Mouse (Mus musculus): Measurements from ENCODE around the gene Ifi202b. TPM values are rescaled to one million over a fixed set of nuclear protein-coding genes. Genes with fewer than 3 reads are reported as not detected.
"Not testable (repeated sequence)": the region's sequence is repeated elsewhere in the genome, so short reads cannot be mapped to it uniquely, and the experiment has no call there.

Ifi202b gene
- polyA plus RNA-seq (2014; fragmentation: Nextera tagmentation; extraction: Ambion mirVana) = 0.14 and 0.23 TPM in 2 replicates

DNA sequence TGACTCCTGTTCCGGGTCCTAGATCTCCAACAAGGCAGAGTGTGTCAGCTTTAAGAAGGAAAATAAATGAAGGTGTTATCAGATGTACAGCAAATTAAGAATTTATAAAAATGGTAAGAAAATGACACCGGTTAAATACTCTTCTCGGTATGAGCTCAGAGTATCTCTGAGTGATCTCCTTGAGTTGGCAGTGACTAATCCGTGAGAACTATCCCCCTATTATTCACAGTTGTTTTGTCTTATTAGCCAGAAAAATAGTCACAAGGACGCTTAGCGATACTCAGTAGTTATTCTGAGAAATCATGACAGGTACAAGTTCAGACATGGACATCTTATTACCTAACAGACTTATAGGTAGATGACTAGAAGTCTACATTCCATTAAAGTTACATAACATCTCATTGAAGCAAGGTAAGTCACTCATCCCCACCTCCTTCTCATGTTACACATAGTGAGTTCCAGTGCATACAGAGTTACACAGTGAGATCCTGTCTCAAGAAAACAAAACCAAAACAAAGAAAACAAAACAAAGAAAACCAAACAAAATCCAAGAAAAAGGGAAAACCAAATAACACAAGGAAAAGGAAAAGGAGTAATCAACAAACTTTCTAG, at the start of gene Ifi202b:
Gene Ifi202b (minus strand): TSS at position 51 of the 612 bp plus-strand sequence.
- not testable (repeated sequence) for H3K4me3 ChIP-seq (ENCODE audit: low read depth, low read length)
- WGBS = 83% methylated on average over 6 of the region's 6 CpGs

DNA sequence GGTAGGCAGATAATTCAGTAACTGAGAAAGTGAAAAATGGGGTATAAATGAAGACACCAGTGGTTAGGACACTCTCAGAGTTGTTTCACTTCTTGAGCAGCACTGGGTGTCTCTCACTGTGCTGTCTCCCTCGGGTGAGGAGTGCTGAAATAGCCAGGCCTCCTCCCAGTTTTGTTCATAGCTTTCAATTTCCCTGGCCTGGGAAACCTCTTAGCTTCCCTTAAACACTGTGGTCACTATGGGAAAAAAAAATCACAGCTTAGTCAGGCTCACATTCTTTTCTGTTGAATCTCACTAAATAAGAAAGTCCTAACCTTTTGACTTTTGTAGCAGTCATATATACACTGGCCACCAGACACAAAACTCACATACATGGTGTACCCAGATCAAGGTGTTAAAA, 49.2 kb upstream of the Ifi202b start, which contains the start of gene Ifi205:
Gene Ifi205 (minus strand): TSS at position 113 of the 400 bp plus-strand sequence.
- H3K27ac ChIP-seq (ENCODE audit: low read length) = no peak within 1 kb of the TSS
- H3K9ac ChIP-seq (replicated peaks; ENCODE audit: low read depth, low read length) = no peak within 1 kb of the TSS
- no peaks in the 10 kb centered on the region for H3K9me3 ChIP-seq (ENCODE audit: control insufficient read depth, low read depth, low read length)
- H3K36me3 ChIP-seq (ENCODE audit: control insufficient read depth, insufficient read depth, low read length) = no peaks in the 10 kb centered on the region
- ATAC-seq (ENCODE audit: insufficient number of reproducible peaks, insufficient read depth, low FRiP score, low read depth) = no peak
- H3K27me3 ChIP-seq (ENCODE audit: control insufficient read depth, insufficient read depth, low read length) = no peaks in the 10 kb centered on the region
- H3K4me1 ChIP-seq (ENCODE audit: control insufficient read depth, insufficient read depth, low read length) = no peaks in the 10 kb centered on the region
- H3K4me2 ChIP-seq (replicated peaks; ENCODE audit: low read depth, low read length) = no peak within 1 kb of the TSS
- 33% methylated on average over 1 of the region's 1 CpGs for WGBS
- no peak within 1 kb of the TSS for H3K4me3 ChIP-seq (ENCODE audit: low read depth, low read length)

More for the DNA sequence above, at the start of gene Ifi202b:
- not testable (repeated sequence) for H3K4me2 ChIP-seq (replicated peaks; ENCODE audit: low read depth, low read length); ATAC-seq (ENCODE audit: insufficient number of reproducible peaks, insufficient read depth, low FRiP score, low read depth); H3K36me3 ChIP-seq (ENCODE audit: control insufficient read depth, insufficient read depth, low read length); H3K9me3 ChIP-seq (ENCODE audit: control insufficient read depth, low read depth, low read length); H3K9ac ChIP-seq (replicated peaks; ENCODE audit: low read depth, low read length); H3K27me3 ChIP-seq (ENCODE audit: control insufficient read depth, insufficient read depth, low read length); H3K27ac ChIP-seq (ENCODE audit: low read length); H3K4me1 ChIP-seq (ENCODE audit: control insufficient read depth, insufficient read depth, low read length)

DNA sequence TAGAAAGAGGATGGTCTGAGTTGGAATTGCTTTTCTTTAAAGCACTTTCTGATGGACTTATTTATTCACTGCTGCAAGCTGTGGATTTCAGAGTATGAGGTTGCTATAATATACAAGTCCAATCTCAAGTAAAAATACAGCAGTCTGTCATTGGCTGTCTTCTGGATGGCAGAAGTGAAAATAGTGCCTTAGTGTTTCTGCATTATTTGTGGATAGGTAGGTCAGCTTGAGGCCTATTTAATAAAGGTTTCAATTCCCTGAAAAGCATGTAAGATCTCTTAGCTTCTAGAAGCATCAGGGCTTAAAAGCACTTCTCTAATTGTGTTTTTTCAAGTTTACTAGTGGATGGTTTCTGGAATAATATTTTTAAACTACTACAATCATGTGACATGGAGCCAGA, 24.5 kb upstream of the Ifi202b start:
- not testable (repeated sequence) for H3K4me1 ChIP-seq (ENCODE audit: control insufficient read depth, insufficient read depth, low read length); H3K36me3 ChIP-seq (ENCODE audit: control insufficient read depth, insufficient read depth, low read length); H3K9ac ChIP-seq (replicated peaks; ENCODE audit: low read depth, low read length); H3K9me3 ChIP-seq (ENCODE audit: control insufficient read depth, low read depth, low read length); H3K27me3 ChIP-seq (ENCODE audit: control insufficient read depth, insufficient read depth, low read length); H3K27ac ChIP-seq (ENCODE audit: low read length); H3K4me3 ChIP-seq (ENCODE audit: low read depth, low read length); H3K4me2 ChIP-seq (replicated peaks; ENCODE audit: low read depth, low read length); ATAC-seq (ENCODE audit: insufficient number of reproducible peaks, insufficient read depth, low FRiP score, low read depth)

DNA sequence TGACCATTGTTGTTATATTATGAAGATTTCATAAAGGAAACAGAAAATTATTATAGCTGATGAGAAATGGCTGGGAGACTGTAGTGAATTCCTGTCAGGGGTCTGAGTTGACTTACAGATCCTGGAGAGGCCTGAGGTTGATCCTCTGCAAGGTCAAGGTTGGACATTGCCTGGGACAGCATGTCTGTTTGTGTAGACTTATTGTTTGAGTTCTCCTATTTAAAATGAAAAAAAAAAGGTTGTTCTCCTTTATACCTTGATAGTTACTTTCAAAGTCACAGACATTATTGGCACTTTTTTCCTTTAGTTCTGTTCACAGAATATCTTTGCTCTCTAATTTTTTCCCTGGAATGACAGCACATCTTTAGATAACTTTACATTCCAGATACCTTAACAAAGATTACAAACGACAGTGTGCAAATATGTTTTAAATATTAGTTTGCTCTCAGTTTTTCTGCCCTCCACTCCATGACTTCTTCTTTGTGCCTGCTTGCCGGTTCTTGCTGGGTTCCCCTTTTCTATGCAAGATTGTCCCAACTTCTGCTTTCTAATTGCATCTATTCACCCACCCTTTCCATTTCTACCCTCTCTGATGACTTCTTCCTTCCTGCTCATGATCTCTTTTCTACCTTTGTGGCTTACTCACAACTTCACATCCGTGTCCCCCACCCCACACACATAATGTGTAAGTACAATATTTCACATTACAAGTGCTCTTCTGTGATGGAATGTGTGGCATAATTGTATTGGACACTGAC, 22.0 kb upstream of the Ifi202b start:
- H3K4me2 ChIP-seq (replicated peaks; ENCODE audit: low read depth, low read length); ATAC-seq (ENCODE audit: insufficient number of reproducible peaks, insufficient read depth, low FRiP score, low read depth); H3K4me1 ChIP-seq (ENCODE audit: control insufficient read depth, insufficient read depth, low read length); H3K36me3 ChIP-seq (ENCODE audit: control insufficient read depth, insufficient read depth, low read length); H3K4me3 ChIP-seq (ENCODE audit: low read depth, low read length); H3K27ac ChIP-seq (ENCODE audit: low read length); H3K9ac ChIP-seq (replicated peaks; ENCODE audit: low read depth, low read length); H3K27me3 ChIP-seq (ENCODE audit: control insufficient read depth, insufficient read depth, low read length); H3K9me3 ChIP-seq (ENCODE audit: control insufficient read depth, low read depth, low read length): not testable (repeated sequence)
- WGBS = 68% methylated on average over 2 of the region's 3 CpGs

DNA sequence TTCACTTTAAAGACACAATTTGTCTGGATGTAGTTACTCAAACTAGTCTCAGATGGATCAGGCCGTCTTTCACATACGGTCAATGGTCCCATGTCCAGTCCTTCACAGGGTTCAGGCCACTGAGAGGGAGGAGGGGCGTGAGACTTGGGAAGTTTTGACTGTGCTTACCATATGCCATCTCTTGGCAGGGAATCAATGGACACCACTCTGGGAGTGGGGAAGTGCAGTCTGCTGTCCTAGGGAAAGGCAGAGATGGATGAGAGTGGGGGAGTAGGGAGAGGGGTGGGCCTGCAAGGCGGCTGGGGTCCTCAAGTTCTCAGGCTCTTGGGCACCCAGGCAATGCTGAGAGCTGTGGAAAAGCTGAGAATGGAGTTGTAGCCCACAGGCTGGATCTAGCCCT, 12.5 kb upstream of the Ifi202b start:
- H3K9me3 ChIP-seq (ENCODE audit: control insufficient read depth, low read depth, low read length) = no peaks in the 10 kb centered on the region
- no peak for ATAC-seq (ENCODE audit: insufficient number of reproducible peaks, insufficient read depth, low FRiP score, low read depth)
- H3K4me1 ChIP-seq (ENCODE audit: control insufficient read depth, insufficient read depth, low read length) = no peaks in the 10 kb centered on the region
- H3K27me3 ChIP-seq (ENCODE audit: control insufficient read depth, insufficient read depth, low read length) = no peaks in the 10 kb centered on the region
- H3K27ac ChIP-seq (ENCODE audit: low read length) = no peak overlapping the region
- H3K9ac ChIP-seq (replicated peaks; ENCODE audit: low read depth, low read length) = no peak overlapping the region
- H3K36me3 ChIP-seq (ENCODE audit: control insufficient read depth, insufficient read depth, low read length) = no peaks in the 10 kb centered on the region
- no peak overlapping the region for H3K4me3 ChIP-seq (ENCODE audit: low read depth, low read length)
- H3K4me2 ChIP-seq (replicated peaks; ENCODE audit: low read depth, low read length) = no peak overlapping the region
- WGBS = 79% methylated on average over 4 of the region's 4 CpGs

DNA sequence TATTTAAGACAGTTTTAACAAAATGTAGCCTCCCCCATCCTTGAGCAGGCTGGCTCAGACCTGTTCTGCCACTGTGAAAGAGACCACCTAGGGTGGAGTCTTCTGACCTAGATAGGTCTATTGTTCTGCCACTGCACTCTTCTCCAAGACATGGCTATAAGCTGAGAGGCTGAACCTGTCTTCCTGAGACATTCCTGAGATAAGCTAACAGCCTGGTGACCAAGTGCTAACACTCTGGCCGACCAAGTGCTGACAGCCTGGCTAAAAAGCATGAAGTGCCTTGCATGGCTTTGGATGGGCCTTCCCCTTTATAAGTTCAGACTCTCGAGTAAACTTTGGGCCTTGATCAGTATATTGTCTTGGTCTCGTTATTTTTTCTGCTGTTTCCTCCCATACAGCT, 1.5 kb downstream of the Ifi202b start:
- not testable (repeated sequence) for H3K9ac ChIP-seq (replicated peaks; ENCODE audit: low read depth, low read length); H3K36me3 ChIP-seq (ENCODE audit: control insufficient read depth, insufficient read depth, low read length)

DNA sequence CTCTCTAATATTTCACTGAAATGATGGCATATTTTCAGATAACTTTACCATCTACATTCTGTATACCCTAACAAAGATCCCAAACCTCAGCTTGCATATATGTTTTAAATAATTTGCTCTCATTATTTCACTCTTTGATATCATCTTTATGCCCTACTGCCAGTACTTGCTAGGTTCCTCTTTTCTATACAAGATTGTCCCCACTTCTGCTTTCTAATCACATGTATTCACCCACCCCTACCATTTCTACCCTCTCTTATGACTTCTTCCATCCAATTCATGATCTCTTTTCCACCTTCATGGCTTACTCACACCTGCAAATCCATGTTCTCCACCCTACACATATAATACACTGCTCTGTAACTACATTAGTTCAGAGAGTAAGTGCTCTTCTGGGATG, 4.9 kb downstream of the Ifi202b start:
- H3K4me2 ChIP-seq (replicated peaks; ENCODE audit: low read depth, low read length) = no peak overlapping the region

More for the DNA sequence above, 1.5 kb downstream of the Ifi202b start:
- H3K27ac ChIP-seq (ENCODE audit: low read length); H3K4me2 ChIP-seq (replicated peaks; ENCODE audit: low read depth, low read length); H3K4me3 ChIP-seq (ENCODE audit: low read depth, low read length); H3K9me3 ChIP-seq (ENCODE audit: control insufficient read depth, low read depth, low read length); ATAC-seq (ENCODE audit: insufficient number of reproducible peaks, insufficient read depth, low FRiP score, low read depth); H3K4me1 ChIP-seq (ENCODE audit: control insufficient read depth, insufficient read depth, low read length); H3K27me3 ChIP-seq (ENCODE audit: control insufficient read depth, insufficient read depth, low read length): not testable (repeated sequence)
- whole genome bisulfite sequencing = 25% methylated on average over 3 of the region's 3 CpGs

DNA sequence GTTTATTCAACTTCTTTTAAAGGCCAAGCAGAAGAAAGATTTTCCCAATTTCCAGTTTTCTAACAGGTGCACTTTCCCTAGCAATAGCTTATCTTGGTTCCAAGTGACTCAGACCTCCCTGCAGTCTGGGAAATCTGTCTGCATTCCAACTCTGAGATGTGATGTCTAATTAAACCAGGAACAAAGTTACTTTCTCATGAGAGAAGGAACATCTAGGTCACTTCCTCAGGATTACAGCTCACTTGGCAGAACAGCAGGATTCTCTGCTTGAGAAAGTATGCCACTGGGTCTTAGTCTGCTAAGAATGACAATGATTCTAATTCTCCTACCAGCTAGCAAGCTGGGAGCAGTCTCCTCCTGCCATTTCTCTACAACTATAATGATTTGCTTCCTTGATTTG, 9.4 kb downstream of the Ifi202b start:
- H3K4me2 ChIP-seq (replicated peaks; ENCODE audit: low read depth, low read length) = no peak overlapping the region
- H3K27me3 ChIP-seq (ENCODE audit: control insufficient read depth, insufficient read depth, low read length) = no peaks in the 10 kb centered on the region
- H3K4me1 ChIP-seq (ENCODE audit: control insufficient read depth, insufficient read depth, low read length) = no peaks in the 10 kb centered on the region
- no peak overlapping the region for H3K27ac ChIP-seq (ENCODE audit: low read length)
- H3K9ac ChIP-seq (replicated peaks; ENCODE audit: low read depth, low read length) = no peak overlapping the region
- no peak for ATAC-seq (ENCODE audit: insufficient number of reproducible peaks, insufficient read depth, low FRiP score, low read depth)
- H3K9me3 ChIP-seq (ENCODE audit: control insufficient read depth, low read depth, low read length) = no peaks in the 10 kb centered on the region
- no peaks in the 10 kb centered on the region for H3K36me3 ChIP-seq (ENCODE audit: control insufficient read depth, insufficient read depth, low read length)
- H3K4me3 ChIP-seq (ENCODE audit: low read depth, low read length) = no peak overlapping the region

More for the DNA sequence above, 4.9 kb downstream of the Ifi202b start:
- no peaks in the 10 kb centered on the region for H3K4me1 ChIP-seq (ENCODE audit: control insufficient read depth, insufficient read depth, low read length)
- H3K9me3 ChIP-seq (ENCODE audit: control insufficient read depth, low read depth, low read length) = no peaks in the 10 kb centered on the region
- H3K27me3 ChIP-seq (ENCODE audit: control insufficient read depth, insufficient read depth, low read length) = no peaks in the 10 kb centered on the region
- H3K4me3 ChIP-seq (ENCODE audit: low read depth, low read length) = no peak overlapping the region
- H3K36me3 ChIP-seq (ENCODE audit: control insufficient read depth, insufficient read depth, low read length) = no peaks in the 10 kb centered on the region
- no peak overlapping the region for H3K27ac ChIP-seq (ENCODE audit: low read length)
- H3K9ac ChIP-seq (replicated peaks; ENCODE audit: low read depth, low read length) = no peak overlapping the region
- ATAC-seq (ENCODE audit: insufficient number of reproducible peaks, insufficient read depth, low FRiP score, low read depth) = no peak

All from stomach, embryonic 14.5 days (tissue).